Mouse (Mus musculus) limb, embryonic 13.5 days (tissue): ENCODE measurements around the gene Krt24. TPM values are rescaled to one million over a fixed set of nuclear protein-coding genes. Genes with fewer than 3 reads are reported as not detected.

Source experiments
- ATAC-seq: fragments of 200-750 bp; cut with Nextera tagmentation; 2 replicates; pipeline ENCODE4 v1.8.0; 2017; ENCODE audit warnings: low read depth, moderate number of reproducible peaks, moderate TSS enrichment; ENCODE audit not compliant: low FRiP score
- H3K27ac ChIP-seq: fragments of 300-500 bp; sonication (generic); 2 replicates; pipeline ENCODE4 v1.5.1; 2015; ENCODE audit warnings: inconsistent platforms, mild to moderate bottlenecking, moderate library complexity
- H3K27me3 ChIP-seq: fragments of 300-500 bp; sonication (generic); 2 replicates; pipeline ENCODE4 v1.6.1; 2015; ENCODE audit warnings: mild to moderate bottlenecking, inconsistent platforms
- H3K36me3 ChIP-seq: fragments of 300-500 bp; sonication (generic); 2 replicates; pipeline ENCODE4 v1.6.1; 2015; ENCODE audit warnings: inconsistent platforms, mild to moderate bottlenecking, moderate library complexity
- H3K4me1 ChIP-seq: fragments of 300-500 bp; sonication (generic); 2 replicates; pipeline ENCODE4 v1.6.1; 2015; ENCODE audit warnings: inconsistent platforms
- H3K4me2 ChIP-seq: fragments of 300-500 bp; sonication (generic); replicated peaks from 2 replicates; pipeline ENCODE4 v1.6.1; 2015; ENCODE audit warnings: inconsistent platforms, mild to moderate bottlenecking, moderate library complexity
- H3K4me3 ChIP-seq: fragments of 300-500 bp; sonication (generic); 2 replicates; pipeline ENCODE4 v1.5.1; 2015; ENCODE audit warnings: moderate library complexity, mild to moderate bottlenecking, inconsistent platforms
- H3K9ac ChIP-seq: fragments of 300-500 bp; sonication (generic); 2 replicates; pipeline ENCODE4 v1.6.1; 2015; ENCODE audit warnings: mild to moderate bottlenecking, inconsistent platforms
- H3K9me3 ChIP-seq: fragments of 300-500 bp; sonication (generic); 2 replicates; pipeline ENCODE4 v1.6.1; 2016; ENCODE audit warnings: inconsistent platforms
- WGBS: fragments of 180-500 bp; shearing (Covaris S2); methylation state at CpG from one replicate; pipeline ENCODE4 v1.1.7; 2015; 5-methylcytosine and 5-hydroxymethylcytosine counted together
- polyA plus RNA-seq: library from polyadenylated mRNA; unstranded; fragments of >200 nt; fragmentation: Nextera tagmentation; extraction: Ambion mirVana; gene quantifications from 2 replicates; pipeline ENCODE4 v1.2.1, GENCODE M21; 2015

The Krt24 gene
- 0.78 and 1.1 TPM in 2 replicates for polyA plus RNA-seq

GRCm38 (mm10) chr11:99284833-99285312 lies at the start of gene Krt24:
Gene Krt24 (minus strand): TSS chr11:99285262.
- Histone ChIP-seq H3K36me3 (no peaks in the 10 kb centered on the region), H3K27ac (no peak within 1 kb of the TSS), H3K27me3 (no peaks in the 10 kb centered on the region), H3K9me3 (no peaks in the 10 kb centered on the region), H3K4me2 (no peak within 1 kb of the TSS), H3K4me1 (peaks cover 8% of the 10 kb centered on the region), H3K4me3 (no peak within 1 kb of the TSS), H3K9ac (no peak within 1 kb of the TSS)
- WGBS: 37% methylated on average over 11 of the region's 11 CpGs
- ATAC-seq: peak; percentile 48; the same call in 1 of the 2 replicates

GRCm38 (mm10) chr11:99333426-99333825 lies 48.4 kb upstream of the Krt24 start:
- no peaks in the 10 kb centered on the region for H3K36me3 ChIP-seq
- ATAC-seq: no peak
- 76% methylated on average over 13 of the region's 13 CpGs for WGBS
- H3K27ac ChIP-seq: no peak overlapping the region
- H3K4me2 ChIP-seq: no peak overlapping the region
- H3K27me3 ChIP-seq: no peaks in the 10 kb centered on the region
- no peak overlapping the region for H3K9ac ChIP-seq
- H3K4me1 ChIP-seq: no peaks in the 10 kb centered on the region
- H3K9me3 ChIP-seq: no peaks in the 10 kb centered on the region
- H3K4me3 ChIP-seq: no peak overlapping the region

- Histone ChIP-seq H3K27ac (no peak overlapping the region), H3K4me1 (no peaks in the 10 kb centered on the region), H3K36me3 (no peaks in the 10 kb centered on the region), H3K4me3 (no peak overlapping the region), H3K9me3 (no peaks in the 10 kb centered on the region), H3K27me3 (no peaks in the 10 kb centered on the region), H3K9ac (no peak overlapping the region), H3K4me2 (no peak overlapping the region)
- 70% methylated on average over 2 of the region's 2 CpGs for WGBS
- ATAC-seq: no peak
These were observed 44.6 kb upstream of the Krt24 start for GRCm38 (mm10) chr11:99329655-99330054.

- no peaks in the 10 kb centered on the region for H3K9me3 ChIP-seq
- ATAC-seq: no peak
- WGBS: 89% methylated on average over 11 of the region's 11 CpGs
- no peaks in the 10 kb centered on the region for H3K4me1 ChIP-seq
- H3K4me3 ChIP-seq: no peak within 1 kb of the TSS
- no peak within 1 kb of the TSS for H3K4me2 ChIP-seq
- no peak within 1 kb of the TSS for H3K9ac ChIP-seq
- no peaks in the 10 kb centered on the region for H3K27me3 ChIP-seq
- no peaks in the 10 kb centered on the region for H3K36me3 ChIP-seq
- H3K27ac ChIP-seq: no peak within 1 kb of the TSS
These were observed 37.8 kb upstream of the Krt24 start, which contains the start of gene Krt25 for GRCm38 (mm10) chr11:99322851-99323250. Gene Krt25 (minus strand): TSS chr11:99322951.

- Histone ChIP-seq H3K4me3 (no peak overlapping the region), H3K4me2 (no peak overlapping the region), H3K27me3 (no peaks in the 10 kb centered on the region), H3K36me3 (no peaks in the 10 kb centered on the region), H3K9me3 (no peaks in the 10 kb centered on the region), H3K9ac (no peak overlapping the region), H3K4me1 (no peaks in the 10 kb centered on the region), H3K27ac (no peak overlapping the region)
- no peak for ATAC-seq
- 86% methylated on average over 14 of the region's 14 CpGs for WGBS
These were observed 36.0 kb upstream of the Krt24 start for GRCm38 (mm10) chr11:99321094-99321493.

- ATAC-seq: no peak
These were observed 34.1 kb upstream of the Krt24 start for GRCm38 (mm10) chr11:99319127-99319526.

GRCm38 (mm10) chr11:99316543-99316942 lies 31.5 kb upstream of the Krt24 start:
- H3K4me1 ChIP-seq: no peaks in the 10 kb centered on the region
- no peak overlapping the region for H3K27ac ChIP-seq
- no peaks in the 10 kb centered on the region for H3K9me3 ChIP-seq
- H3K4me2 ChIP-seq: no peak overlapping the region
- no peak overlapping the region for H3K4me3 ChIP-seq
- no peak for ATAC-seq
- 64% methylated on average over 8 of the region's 8 CpGs for WGBS
- no peak overlapping the region for H3K9ac ChIP-seq
- H3K27me3 ChIP-seq: no peaks in the 10 kb centered on the region
- no peaks in the 10 kb centered on the region for H3K36me3 ChIP-seq

More at GRCm38 (mm10) chr11:99319127-99319526, 34.1 kb upstream of the Krt24 start:
- H3K4me3 ChIP-seq: no peak overlapping the region
- no peaks in the 10 kb centered on the region for H3K9me3 ChIP-seq
- no peaks in the 10 kb centered on the region for H3K36me3 ChIP-seq
- WGBS: 67% methylated on average over 9 of the region's 9 CpGs
- no peaks in the 10 kb centered on the region for H3K27me3 ChIP-seq
- H3K4me1 ChIP-seq: no peaks in the 10 kb centered on the region
- no peak overlapping the region for H3K27ac ChIP-seq
- no peak overlapping the region for H3K4me2 ChIP-seq
- no peak overlapping the region for H3K9ac ChIP-seq

- Histone ChIP-seq H3K36me3 (no peaks in the 10 kb centered on the region), H3K27ac (no peak overlapping the region), H3K4me1 (no peaks in the 10 kb centered on the region), H3K27me3 (no peaks in the 10 kb centered on the region), H3K9ac (no peak overlapping the region), H3K9me3 (no peaks in the 10 kb centered on the region), H3K4me2 (no peak overlapping the region), H3K4me3 (no peak overlapping the region)
- WGBS: 89% methylated on average over 2 of the region's 2 CpGs
- ATAC-seq: no peak
These were observed 29.5 kb upstream of the Krt24 start for GRCm38 (mm10) chr11:99314594-99314993.

GRCm38 (mm10) chr11:99310882-99311281 lies 25.8 kb upstream of the Krt24 start:
- H3K4me2 ChIP-seq: no peak overlapping the region

GRCm38 (mm10) chr11:99307579-99307978 lies 22.5 kb upstream of the Krt24 start:
- Histone ChIP-seq H3K9ac (no peak overlapping the region), H3K9me3 (peaks cover 4% of the 10 kb centered on the region; the same call in 1 of the 2 replicates), H3K4me3 (no peak overlapping the region), H3K27me3 (no peaks in the 10 kb centered on the region), H3K4me2 (no peak overlapping the region), H3K4me1 (no peaks in the 10 kb centered on the region), H3K27ac (no peak overlapping the region), H3K36me3 (no peaks in the 10 kb centered on the region)
- ATAC-seq: no peak
- WGBS: 15% methylated on average over 2 of the region's 2 CpGs

More at GRCm38 (mm10) chr11:99310882-99311281, 25.8 kb upstream of the Krt24 start:
- 91% methylated on average over 1 of the region's 1 CpGs for WGBS
- ATAC-seq: no peak
- Histone ChIP-seq H3K27ac (no peak overlapping the region), H3K4me1 (no peaks in the 10 kb centered on the region), H3K9me3 (no peaks in the 10 kb centered on the region), H3K9ac (no peak overlapping the region), H3K27me3 (no peaks in the 10 kb centered on the region), H3K4me3 (no peak overlapping the region), H3K36me3 (no peaks in the 10 kb centered on the region)

- no peaks in the 10 kb centered on the region for H3K4me1 ChIP-seq
- H3K9ac ChIP-seq: no peak overlapping the region
- H3K4me2 ChIP-seq: no peak overlapping the region
- no peaks in the 10 kb centered on the region for H3K36me3 ChIP-seq
- ATAC-seq: no peak
- H3K9me3 ChIP-seq: no peaks in the 10 kb centered on the region
- H3K4me3 ChIP-seq: no peak overlapping the region
- no peak overlapping the region for H3K27ac ChIP-seq
- 34% methylated on average over 5 of the region's 5 CpGs for WGBS
- no peaks in the 10 kb centered on the region; the same call in 1 of the 2 replicates for H3K27me3 ChIP-seq
These were observed 10.0 kb upstream of the Krt24 start for GRCm38 (mm10) chr11:99295039-99295438.

- ATAC-seq: no peak
- WGBS: 68% methylated on average over 5 of the region's 5 CpGs
- H3K9ac ChIP-seq: no peak overlapping the region
- H3K27me3 ChIP-seq: no peaks in the 10 kb centered on the region; the same call in 1 of the 2 replicates
- no peak overlapping the region for H3K4me2 ChIP-seq
- no peaks in the 10 kb centered on the region for H3K4me1 ChIP-seq
- no peaks in the 10 kb centered on the region for H3K36me3 ChIP-seq
- H3K27ac ChIP-seq: no peak overlapping the region
- H3K9me3 ChIP-seq: no peaks in the 10 kb centered on the region
- H3K4me3 ChIP-seq: no peak overlapping the region
These were observed 7.8 kb upstream of the Krt24 start for GRCm38 (mm10) chr11:99292846-99293245.

GRCm38 (mm10) chr11:99284011-99284410 lies 1.1 kb downstream of the Krt24 start:
- no peaks in the 10 kb centered on the region for H3K9me3 ChIP-seq
- no peak overlapping the region for H3K27ac ChIP-seq
- no peaks in the 10 kb centered on the region for H3K36me3 ChIP-seq
- H3K4me1 ChIP-seq: peaks cover 8% of the 10 kb centered on the region
- no peaks in the 10 kb centered on the region for H3K27me3 ChIP-seq
- H3K9ac ChIP-seq: no peak overlapping the region
- H3K4me3 ChIP-seq: no peak overlapping the region
- ATAC-seq: no peak
- 80% methylated on average over 5 of the region's 5 CpGs for WGBS
- no peak overlapping the region for H3K4me2 ChIP-seq
